Mouse (Mus musculus): ENCODE data around the gene Wscd1. TPM values are rescaled to one million over a fixed set of nuclear protein-coding genes. Genes with fewer than 3 reads are reported as not detected.

Gene Wscd1
- polyA plus RNA-seq (2015; fragmentation: Nextera tagmentation; extraction: Ambion mirVana): 52.2 and 58.4 TPM in 2 replicates

GRCm38 (mm10) chr11:71749671-71750070, at the start of gene Wscd1:
TSS of gene Wscd1 (plus strand) at chr11:71749920.
- H3K9me3 ChIP-seq: no peaks in the 10 kb centered on the region
- peak within 1 kb of the TSS; percentile 79 for H3K27ac ChIP-seq (replicated peaks)
- H3K9ac ChIP-seq (replicated peaks): peak within 1 kb of the TSS; percentile 78
- H3K36me3 ChIP-seq: no peaks in the 10 kb centered on the region
- peak within 1 kb of the TSS; percentile 68 for H3K4me3 ChIP-seq
- WGBS: 1% methylated on average over 5 of the region's 5 CpGs
- no peak for ATAC-seq (replicated peaks)
- H3K27me3 ChIP-seq: no peaks in the 10 kb centered on the region
- peak within 1 kb of the TSS; percentile 87 for H3K4me2 ChIP-seq (replicated peaks)
- H3K4me1 ChIP-seq: peaks cover 32% of the 10 kb centered on the region

- no peaks in the 10 kb centered on the region for H3K27me3 ChIP-seq
- no peaks in the 10 kb centered on the region for H3K9me3 ChIP-seq
- WGBS: 90% methylated on average over 3 of the region's 3 CpGs
- no peak overlapping the region for H3K27ac ChIP-seq (replicated peaks)
- H3K4me2 ChIP-seq (replicated peaks): no peak overlapping the region
- H3K9ac ChIP-seq (replicated peaks): no peak overlapping the region
- H3K4me1 ChIP-seq: no peaks in the 10 kb centered on the region
- H3K36me3 ChIP-seq: no peaks in the 10 kb centered on the region
- H3K4me3 ChIP-seq: no peak overlapping the region
- ATAC-seq (replicated peaks): no peak
These were observed 21.7 kb upstream of the Wscd1 start for GRCm38 (mm10) chr11:71728066-71728465.

- Histone ChIP-seq H3K36me3 (no peaks in the 10 kb centered on the region), H3K4me2 (replicated peaks) (no peak overlapping the region), H3K27me3 (no peaks in the 10 kb centered on the region), H3K27ac (replicated peaks) (no peak overlapping the region), H3K9ac (replicated peaks) (no peak overlapping the region), H3K4me3 (no peak overlapping the region), H3K9me3 (no peaks in the 10 kb centered on the region), H3K4me1 (no peaks in the 10 kb centered on the region)
- 51% methylated on average over 3 of the region's 3 CpGs for WGBS
- no peak for ATAC-seq (replicated peaks)
These were observed 20.4 kb upstream of the Wscd1 start for GRCm38 (mm10) chr11:71729287-71729686.

- no peak for ATAC-seq (replicated peaks)
These were observed 15.9 kb upstream of the Wscd1 start for GRCm38 (mm10) chr11:71733771-71734170.

GRCm38 (mm10) chr11:71737106-71737505, 12.6 kb upstream of the Wscd1 start:
- Histone ChIP-seq H3K36me3 (no peaks in the 10 kb centered on the region), H3K27ac (replicated peaks) (no peak overlapping the region), H3K9me3 (no peaks in the 10 kb centered on the region), H3K27me3 (no peaks in the 10 kb centered on the region), H3K4me2 (replicated peaks) (no peak overlapping the region), H3K4me3 (no peak overlapping the region), H3K9ac (replicated peaks) (no peak overlapping the region), H3K4me1 (peaks cover 19% of the 10 kb centered on the region)
- WGBS: 38% methylated on average over 5 of the region's 5 CpGs
- ATAC-seq (replicated peaks): peak; percentile 43; the same call in 1 of the 2 replicates

More at GRCm38 (mm10) chr11:71733771-71734170, 15.9 kb upstream of the Wscd1 start:
- Histone ChIP-seq H3K27ac (replicated peaks) (no peak overlapping the region), H3K36me3 (no peaks in the 10 kb centered on the region), H3K4me2 (replicated peaks) (no peak overlapping the region), H3K9me3 (no peaks in the 10 kb centered on the region), H3K4me3 (no peak overlapping the region), H3K9ac (replicated peaks) (no peak overlapping the region), H3K27me3 (no peaks in the 10 kb centered on the region), H3K4me1 (peaks cover 19% of the 10 kb centered on the region)
- WGBS: 84% methylated on average over 4 of the region's 4 CpGs

GRCm38 (mm10) chr11:71738501-71739045, 11.1 kb upstream of the Wscd1 start:
- H3K4me2 ChIP-seq (replicated peaks): no peak overlapping the region
- no peak overlapping the region for H3K27ac ChIP-seq (replicated peaks)
- no peak overlapping the region for H3K4me3 ChIP-seq
- H3K27me3 ChIP-seq: no peaks in the 10 kb centered on the region
- WGBS: 57% methylated on average over 2 of the region's 2 CpGs
- no peaks in the 10 kb centered on the region for H3K9me3 ChIP-seq
- no peak for ATAC-seq (replicated peaks)
- no peaks in the 10 kb centered on the region for H3K36me3 ChIP-seq
- peaks cover 19% of the 10 kb centered on the region for H3K4me1 ChIP-seq
- no peak overlapping the region for H3K9ac ChIP-seq (replicated peaks)

- Histone ChIP-seq H3K9ac (replicated peaks) (no peak overlapping the region), H3K9me3 (no peaks in the 10 kb centered on the region), H3K4me3 (no peak overlapping the region), H3K27ac (replicated peaks) (no peak overlapping the region), H3K4me1 (peaks cover 12% of the 10 kb centered on the region), H3K36me3 (no peaks in the 10 kb centered on the region), H3K27me3 (no peaks in the 10 kb centered on the region), H3K4me2 (replicated peaks) (no peak overlapping the region)
- WGBS: 78% methylated on average over 3 of the region's 3 CpGs
- no peak for ATAC-seq (replicated peaks)
These were observed 3.8 kb upstream of the Wscd1 start for GRCm38 (mm10) chr11:71745875-71746274.

GRCm38 (mm10) chr11:71747719-71748118, 2.0 kb upstream of the Wscd1 start:
- Histone ChIP-seq H3K27me3 (no peaks in the 10 kb centered on the region), H3K4me2 (replicated peaks) (no peak overlapping the region), H3K4me1 (peaks cover 24% of the 10 kb centered on the region), H3K27ac (replicated peaks) (no peak overlapping the region), H3K9me3 (no peaks in the 10 kb centered on the region), H3K4me3 (no peak overlapping the region), H3K36me3 (no peaks in the 10 kb centered on the region), H3K9ac (replicated peaks) (no peak overlapping the region)
- WGBS: 74% methylated on average over 7 of the region's 7 CpGs
- no peak for ATAC-seq (replicated peaks)

- Histone ChIP-seq H3K4me1 (peaks cover 40% of the 10 kb centered on the region), H3K27me3 (no peaks in the 10 kb centered on the region), H3K4me2 (replicated peaks) (peak overlapping the region; percentile 87), H3K36me3 (no peaks in the 10 kb centered on the region), H3K9ac (replicated peaks) (peak overlapping the region; percentile 78), H3K27ac (replicated peaks) (peak overlapping the region; percentile 79), H3K9me3 (no peaks in the 10 kb centered on the region), H3K4me3 (peak overlapping the region; percentile 68)
- under 1% methylated on average over 60 of the region's 60 CpGs for WGBS
- peak; percentile 95 for ATAC-seq (replicated peaks)
These were observed 934 bp downstream of the Wscd1 start for GRCm38 (mm10) chr11:71750534-71751173.

GRCm38 (mm10) chr11:71751174-71751611, 1.5 kb downstream of the Wscd1 start:
- Histone ChIP-seq H3K27ac (replicated peaks) (peak overlapping the region; percentile 79), H3K27me3 (no peaks in the 10 kb centered on the region), H3K9ac (replicated peaks) (peak overlapping the region; percentile 78), H3K4me2 (replicated peaks) (peak overlapping the region; percentile 87), H3K36me3 (no peaks in the 10 kb centered on the region), H3K4me1 (peaks cover 46% of the 10 kb centered on the region), H3K9me3 (no peaks in the 10 kb centered on the region), H3K4me3 (peak overlapping the region; percentile 68)
- under 1% methylated on average over 41 of the region's 41 CpGs for WGBS
- peak; percentile 57 for ATAC-seq (replicated peaks)

- Histone ChIP-seq H3K27me3 (no peaks in the 10 kb centered on the region), H3K9me3 (no peaks in the 10 kb centered on the region), H3K27ac (replicated peaks) (peak overlapping the region; percentile 79), H3K4me1 (peaks cover 50% of the 10 kb centered on the region), H3K4me2 (replicated peaks) (peak overlapping the region; percentile 87), H3K4me3 (peak overlapping the region; percentile 68), H3K9ac (replicated peaks) (peak overlapping the region; percentile 78), H3K36me3 (no peaks in the 10 kb centered on the region)
- 10% methylated on average over 12 of the region's 12 CpGs for whole genome bisulfite sequencing
- ATAC-seq (replicated peaks): no peak
These were observed 2.0 kb downstream of the Wscd1 start for GRCm38 (mm10) chr11:71751689-71752088.

- no peaks in the 10 kb centered on the region for H3K36me3 ChIP-seq
- no peak for ATAC-seq (replicated peaks)
- no peaks in the 10 kb centered on the region for H3K27me3 ChIP-seq
- H3K9me3 ChIP-seq: no peaks in the 10 kb centered on the region
- no peak overlapping the region for H3K27ac ChIP-seq (replicated peaks)
- no peak overlapping the region; the same call in 1 of the 2 replicates for H3K9ac ChIP-seq (replicated peaks)
- peak overlapping the region; percentile 68 for H3K4me3 ChIP-seq
- WGBS: 71% methylated on average over 3 of the region's 3 CpGs
- H3K4me1 ChIP-seq: peaks cover 58% of the 10 kb centered on the region
- H3K4me2 ChIP-seq (replicated peaks): peak overlapping the region; percentile 87
These were observed 2.9 kb downstream of the Wscd1 start for GRCm38 (mm10) chr11:71752626-71753025.
